Comparison of ENCODE assay signal across 8 mouse cellular contexts in the genomic region with DNA sequence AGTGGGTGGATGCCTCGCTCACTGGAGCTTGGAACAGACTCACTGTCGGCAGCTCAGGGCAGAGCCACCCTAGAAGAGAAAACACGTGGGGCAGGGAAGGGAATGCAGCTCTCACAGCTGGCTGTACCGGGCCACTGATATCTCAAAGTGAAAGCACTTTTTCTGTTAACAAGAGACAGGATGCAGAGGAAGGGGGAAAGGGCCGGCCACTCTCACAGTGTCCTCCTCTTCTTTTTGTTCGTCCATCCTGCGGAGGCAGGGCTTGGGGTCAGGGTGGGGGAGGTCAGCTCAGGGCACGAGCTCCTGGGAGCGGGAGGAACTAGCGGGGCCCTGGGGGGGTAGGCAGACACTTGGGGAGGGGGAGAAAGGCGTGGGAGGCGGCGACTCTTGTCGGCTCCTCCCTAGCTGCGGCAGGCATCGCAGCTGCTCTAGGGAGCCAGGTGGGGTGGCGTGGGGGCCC.
A peak's percentile ranks its signal among the peaks of the same experiment; 100 is the strongest.
DNase-seq lines count a peak whose midpoint lies in the region; ATAC-seq and TF ChIP-seq lines count a peak whose summit lies in the region.

No protein-coding gene starts in this region.

- dilution Hi-C loops in CH12.LX (cut with MboI; ENCODE audit: extremely low pct_ligation_motif_present, extremely low pct_unique_long_range_greater_than_20kb, low sequenced_read_pairs) = no loop called here

- TF ChIP-seq CTCF in CH12.LX (conservative IDR thresholded peaks at IDR 0.05 in 1 of 2, IDR thresholded peaks at IDR 0.05 in 1 of 2; ENCODE audit: low read depth in 2 of 2, low read length in 2 of 2) = no peak
- no peak for TF ChIP-seq CTCF in bone marrow, adult 2 months (IDR thresholded peaks at IDR 0.05; ENCODE audit: control insufficient read depth, insufficient read depth, low read length)

- TF ChIP-seq RAD21 in CH12.LX (IDR thresholded peaks at IDR 0.05; ENCODE audit: low read depth, low read length) = no peak

- no peaks in the 10 kb centered on the region for H3K9me3 ChIP-seq in CH12.LX (replicated peaks; ENCODE audit: low read length)
- no peaks in the 10 kb centered on the region for H3K9me3 ChIP-seq in heart, embryonic 11.5 days (replicated peaks; ENCODE audit: control insufficient read depth, low read length)
- H3K9me3 ChIP-seq in kidney, embryonic 14.5 days (ENCODE audit: control insufficient read depth, low read length) = no peaks in the 10 kb centered on the region

- in situ Hi-C loops in CH12.LX (cut with MboI; ENCODE audit: low pct_ligation_motif_present, low pct_unique_long_range_greater_than_20kb, low sequenced_read_pairs) = no loop called here

- H3K4me2 ChIP-seq in CH12.LX (ENCODE audit: insufficient read depth, low read depth, poor library complexity, severe bottlenecking) = peak overlapping the region; percentile 24
- H3K4me2 ChIP-seq in heart, embryonic 11.5 days = peak overlapping the region; percentile 61
- H3K4me2 ChIP-seq in kidney, embryonic 14.5 days (replicated peaks; ENCODE audit: low read depth, low read length) = peak overlapping the region; percentile 48

- peak overlapping the region; percentile 7; the same call in 1 of the 2 replicates for H3K9ac ChIP-seq in CH12.LX (ENCODE audit: insufficient read depth, low read depth)
- peak overlapping the region; percentile 60; the same call in 1 of the 2 replicates for H3K9ac ChIP-seq in heart, embryonic 11.5 days (ENCODE audit: low read depth, low read length)
- peak overlapping the region; percentile 32 for H3K9ac ChIP-seq in kidney, embryonic 14.5 days (ENCODE audit: low read depth, low read length)

- DNase-seq in CH12.LX (ENCODE audit: extremely low read depth) = no peak
- peak; percentile 15 for DNase-seq in lung, postnatal 14 days
- peak; percentile 23 for DNase-seq in ovary, postnatal 14 days (ENCODE audit: low spot score)
- no peak for DNase-seq in layer of hippocampus, postnatal 36 days
- no peak for DNase-seq in right cerebral cortex, postnatal 36 days (ENCODE audit: low spot score in 2 of 2)

- TF ChIP-seq EP300 in CH12.LX (IDR thresholded peaks at IDR 0.05; ENCODE audit: low read length) = no peak

- peak; percentile 55; the same call in 1 of the 2 replicates for ATAC-seq in heart, embryonic 11.5 days (replicated peaks; ENCODE audit: insufficient number of reproducible peaks, low FRiP score, low TSS enrichment)
- ATAC-seq in kidney, embryonic 14.5 days (ENCODE audit: low FRiP score, low TSS enrichment) = peak; percentile 86

- no peaks in the 10 kb centered on the region for H3K4me1 ChIP-seq in CH12.LX (ENCODE audit: control insufficient read depth in 1 of 2, insufficient read depth in 2 of 2)
- H3K4me1 ChIP-seq in bone marrow, adult 2 months (ENCODE audit: control insufficient read depth, insufficient read depth, low read length) = no peaks in the 10 kb centered on the region
- H3K4me1 ChIP-seq in heart, embryonic 11.5 days (ENCODE audit: control insufficient read depth, insufficient read depth, low read length) = no peaks in the 10 kb centered on the region
- no peaks in the 10 kb centered on the region; the same call in 1 of the 2 replicates for H3K4me1 ChIP-seq in kidney, embryonic 14.5 days (ENCODE audit: control insufficient read depth, insufficient read depth, low read length)

- no peaks in the 10 kb centered on the region for H3K27me3 ChIP-seq in CH12.LX (replicated peaks)
- no peaks in the 10 kb centered on the region for H3K27me3 ChIP-seq in heart, embryonic 11.5 days (ENCODE audit: control insufficient read depth, insufficient read depth, low read length)
- H3K27me3 ChIP-seq in kidney, embryonic 14.5 days (ENCODE audit: control insufficient read depth, insufficient read depth, low read length) = no peaks in the 10 kb centered on the region

- H3K79me2 ChIP-seq in CH12.LX (replicated peaks; ENCODE audit: control insufficient read depth, extremely low read depth, insufficient read depth, poor library complexity, severe bottlenecking) = no peaks in the 10 kb centered on the region

- H3K4me3 ChIP-seq in CH12.LX (replicated peaks in 1 of 3; ENCODE audit: low read depth in 2 of 3, low read length in 2 of 3, poor library complexity in 1 of 3) = peak overlapping the region in 2 of 3 experiments; percentile 28 to 47
- peak overlapping the region; percentile 65 for H3K4me3 ChIP-seq in bone marrow, adult 2 months (replicated peaks; ENCODE audit: control insufficient read depth, low read depth, low read length)
- peak overlapping the region; percentile 41 for H3K4me3 ChIP-seq in heart, embryonic 11.5 days (ENCODE audit: low read depth, low read length)
- peak overlapping the region; percentile 30 for H3K4me3 ChIP-seq in kidney, embryonic 14.5 days (ENCODE audit: low read length)

- H3K27ac ChIP-seq in CH12.LX (ENCODE audit: insufficient read depth, low read depth) = no peak overlapping the region
- H3K27ac ChIP-seq in bone marrow, adult 2 months (ENCODE audit: control insufficient read depth, insufficient read depth, low read depth, low read length, poor library complexity) = no peak overlapping the region
- 0 out of 2 replicates have a peak overlapping the region, but pooled peaks have one; percentile 24 for H3K27ac ChIP-seq in heart, embryonic 11.5 days (ENCODE audit: low read depth, low read length)
- H3K27ac ChIP-seq in kidney, embryonic 14.5 days (ENCODE audit: low read depth, low read length) = no peak overlapping the region

- WGBS in bone marrow, adult 2 months = 29% methylated on average over 17 of the region's 17 CpGs
- WGBS in heart, embryonic 11.5 days (ENCODE audit: insufficient replicate concordance) = 31% methylated on average over 17 of the region's 17 CpGs
- 17% methylated on average over 17 of the region's 17 CpGs for WGBS in kidney, embryonic 14.5 days

- peak; percentile 47; the same call in 1 of the 2 replicates for TF ChIP-seq POLR2A in CH12.LX (IDR thresholded peaks at IDR 0.05; ENCODE audit: low read depth, low read length)
- TF ChIP-seq POLR2A in bone marrow, adult 2 months (IDR thresholded peaks at IDR 0.05; ENCODE audit: borderline replicate concordance, control insufficient read depth, low read depth, low read length) = no peak

- no peaks in the 10 kb centered on the region for H3K36me3 ChIP-seq in CH12.LX (replicated peaks in 1 of 2; ENCODE audit: control insufficient read depth in 1 of 2, insufficient read depth in 1 of 2, low read length in 1 of 2)
- no peaks in the 10 kb centered on the region for H3K36me3 ChIP-seq in heart, embryonic 11.5 days (ENCODE audit: control insufficient read depth, insufficient read depth, low read length)
- H3K36me3 ChIP-seq in kidney, embryonic 14.5 days (ENCODE audit: control insufficient read depth, insufficient read depth, low read length) = no peaks in the 10 kb centered on the region

TF ChIP-seq in CH12.LX, 34 proteins besides CTCF, POLR2A, EP300 and RAD21:
- TF ChIP-seq MXI1 (IDR thresholded peaks at IDR 0.05; ENCODE audit: low read depth, low read length) = peak; percentile 92
- peak; percentile 51; the same call in 1 of the 2 replicates for TF ChIP-seq IRF4 (IDR thresholded peaks at IDR 0.05; ENCODE audit: low read depth, low read length)
- no peak for TF ChIP-seq PAX5 (IDR thresholded peaks at IDR 0.05; ENCODE audit: low read length)
- peak; percentile 70 for TF ChIP-seq MAX (IDR thresholded peaks at IDR 0.05; ENCODE audit: low read length)
- TF ChIP-seq JUND (conservative IDR thresholded peaks at IDR 0.05; ENCODE audit: low read depth, low read length) = no peak
- no peak for TF ChIP-seq MAZ (IDR thresholded peaks at IDR 0.05; ENCODE audit: low read depth, low read length)
- 0 out of 2 replicates have a peak, but pooled peaks have one; percentile 14 for TF ChIP-seq MEF2A (IDR thresholded peaks at IDR 0.05; ENCODE audit: borderline replicate concordance, low read depth, low read length)
- 0 out of 2 replicates have a peak, but pooled peaks have one; percentile 29 for TF ChIP-seq BHLHE40 (IDR thresholded peaks at IDR 0.05; ENCODE audit: low read depth, low read length)
- peak; percentile 74; the same call in 1 of the 2 replicates for TF ChIP-seq MYC (IDR thresholded peaks at IDR 0.05; ENCODE audit: low read depth, low read length)
- TF ChIP-seq NELFE (IDR thresholded peaks at IDR 0.05; ENCODE audit: low read depth, low read length) = 0 out of 2 replicates have a peak, but pooled peaks have one; percentile 37
- TF ChIP-seq TCF12 (IDR thresholded peaks at IDR 0.05; ENCODE audit: low read depth, low read length) = peak; percentile 51; the same call in 1 of the 2 replicates
- peak; percentile 69 for TF ChIP-seq SIN3A (IDR thresholded peaks at IDR 0.05; ENCODE audit: low read length)

Comparison
In these comparisons a context has a peak if more than half of its experiments do, and no peak if none do; other contexts are left out.
1. DNase-seq: peak in lung, postnatal 14 days (single experiment) and ovary, postnatal 14 days (single experiment); none in CH12.LX (single experiment), layer of hippocampus, postnatal 36 days (0 of 2) and right cerebral cortex, postnatal 36 days (0 of 2).
2. H3K9ac ChIP-seq: peak in every context shown above with its lines; median percentile 60 in heart, embryonic 11.5 days; 32 in kidney, embryonic 14.5 days; 7 in CH12.LX.
3. Peak in every context shown above with its lines, with median percentiles within 50 percentile points of each other: H3K4me2 ChIP-seq and H3K4me3 ChIP-seq.